Mouse (Mus musculus): Measurements from ENCODE around the gene Depdc5. TPM values are rescaled to one million over a fixed set of nuclear protein-coding genes. Genes with fewer than 3 reads are reported as not detected.
A peak's percentile ranks its signal among the peaks of the same experiment; 100 is the strongest.

Gene Depdc5
- polyA plus RNA-seq, 2 experiments, result 18.2 to 26.6 TPM

- no peak; the same call in 1 of the 2 replicates for ATAC-seq (ENCODE audit: low FRiP score, low read depth)
Measured at GRCm38 (mm10) chr5:33011132-33012106, 147.9 kb downstream of the Depdc5 start.

GRCm38 (mm10) chr5:33014096-33014495 lies 150.6 kb downstream of the Depdc5 start:
- H3K27me3 ChIP-seq (ENCODE audit: control insufficient read depth, insufficient read depth, low read length), result no peaks in the 10 kb centered on the region
- H3K27ac ChIP-seq (replicated peaks; ENCODE audit: low read depth, low read length), result no peak overlapping the region
- no peaks in the 10 kb centered on the region for H3K36me3 ChIP-seq (ENCODE audit: control insufficient read depth, insufficient read depth, low read length)
- no peak overlapping the region for H3K4me2 ChIP-seq (replicated peaks; ENCODE audit: low read depth, low read length, severe bottlenecking)
- no peak for TF ChIP-seq POLR2A (IDR thresholded peaks at IDR 0.05; ENCODE audit: borderline replicate concordance, extremely low read depth, insufficient read depth, insufficient read length)
- H3K9me3 ChIP-seq (ENCODE audit: control insufficient read depth, low read length), result no peaks in the 10 kb centered on the region
- 76% methylated on average over 1 of the region's 1 CpGs for WGBS
- no peak for ATAC-seq (ENCODE audit: low FRiP score, low read depth)
- H3K4me3 ChIP-seq (replicated peaks; ENCODE audit: low read length), result no peak overlapping the region
- no peak for DNase-seq (ENCODE audit: low spot score)
- H3K4me1 ChIP-seq (ENCODE audit: control insufficient read depth, insufficient read depth, low read length), result peaks cover 18% of the 10 kb centered on the region
- H3K9ac ChIP-seq (ENCODE audit: low read depth, low read length, severe bottlenecking), result no peak overlapping the region

More at GRCm38 (mm10) chr5:33011132-33012106, 147.9 kb downstream of the Depdc5 start:
- Histone ChIP-seq H3K4me2 (replicated peaks; ENCODE audit: low read depth, low read length, severe bottlenecking) (no peak overlapping the region), H3K27me3 (ENCODE audit: control insufficient read depth, insufficient read depth, low read length) (no peaks in the 10 kb centered on the region), H3K9me3 (ENCODE audit: control insufficient read depth, low read length) (no peaks in the 10 kb centered on the region), H3K4me1 (ENCODE audit: control insufficient read depth, insufficient read depth, low read length) (peaks cover 13% of the 10 kb centered on the region), H3K27ac (replicated peaks; ENCODE audit: low read depth, low read length) (no peak overlapping the region), H3K4me3 (replicated peaks; ENCODE audit: low read length) (no peak overlapping the region), H3K9ac (ENCODE audit: low read depth, low read length, severe bottlenecking) (no peak overlapping the region), H3K36me3 (ENCODE audit: control insufficient read depth, insufficient read depth, low read length) (no peaks in the 10 kb centered on the region)
- no peak for DNase-seq (ENCODE audit: low spot score)
- 43% methylated on average over 15 of the region's 15 CpGs for WGBS
- TF ChIP-seq POLR2A (IDR thresholded peaks at IDR 0.05; ENCODE audit: borderline replicate concordance, extremely low read depth, insufficient read depth, insufficient read length), result no peak

- no peaks in the 10 kb centered on the region for H3K9me3 ChIP-seq (ENCODE audit: control insufficient read depth, low read length)
- no peak overlapping the region for H3K4me2 ChIP-seq (replicated peaks; ENCODE audit: low read depth, low read length, severe bottlenecking)
- no peak for DNase-seq (ENCODE audit: low spot score)
- no peaks in the 10 kb centered on the region for H3K27me3 ChIP-seq (ENCODE audit: control insufficient read depth, insufficient read depth, low read length)
- H3K9ac ChIP-seq (ENCODE audit: low read depth, low read length, severe bottlenecking), result no peak overlapping the region
- no peak for TF ChIP-seq POLR2A (IDR thresholded peaks at IDR 0.05; ENCODE audit: borderline replicate concordance, extremely low read depth, insufficient read depth, insufficient read length)
- no peaks in the 10 kb centered on the region for H3K36me3 ChIP-seq (ENCODE audit: control insufficient read depth, insufficient read depth, low read length)
- 59% methylated on average over 5 of the region's 5 CpGs for WGBS
- no peak overlapping the region for H3K4me3 ChIP-seq (replicated peaks; ENCODE audit: low read length)
- H3K4me1 ChIP-seq (ENCODE audit: control insufficient read depth, insufficient read depth, low read length), result peaks cover 26% of the 10 kb centered on the region
- H3K27ac ChIP-seq (replicated peaks; ENCODE audit: low read depth, low read length), result no peak overlapping the region
- no peak for ATAC-seq (ENCODE audit: low FRiP score, low read depth)
Measured at GRCm38 (mm10) chr5:33015579-33015978, 152.1 kb downstream of the Depdc5 start.

- WGBS, result 4% methylated on average over 15 of the region's 15 CpGs
- ATAC-seq (ENCODE audit: low FRiP score, low read depth), result peak; percentile 35; the same call in 1 of the 2 replicates
Measured at GRCm38 (mm10) chr5:33018189-33018560, 154.7 kb downstream of the Depdc5 start.

GRCm38 (mm10) chr5:33018561-33019425 lies 155.3 kb downstream of the Depdc5 start, which contains the start of gene Ywhah:
TSS of gene Ywhah (plus strand) at chr5:33018816.
- no peaks in the 10 kb centered on the region for H3K9me3 ChIP-seq (ENCODE audit: control insufficient read depth, low read length)
- peak within 1 kb of the TSS; percentile 99 for H3K27ac ChIP-seq (replicated peaks; ENCODE audit: low read depth, low read length)
- peak within 1 kb of the TSS; percentile 83 for H3K4me3 ChIP-seq (replicated peaks; ENCODE audit: low read length)
- H3K9ac ChIP-seq (ENCODE audit: low read depth, low read length, severe bottlenecking), result peak within 1 kb of the TSS; percentile 93
- peak; percentile 80; the same call in 1 of the 2 replicates for TF ChIP-seq POLR2A (IDR thresholded peaks at IDR 0.05; ENCODE audit: borderline replicate concordance, extremely low read depth, insufficient read depth, insufficient read length)
- H3K36me3 ChIP-seq (ENCODE audit: control insufficient read depth, insufficient read depth, low read length), result peaks cover 12% of the 10 kb centered on the region; the same call in 1 of the 2 replicates
- 1% methylated on average over 52 of the region's 121 CpGs for WGBS
- H3K4me1 ChIP-seq (ENCODE audit: control insufficient read depth, insufficient read depth, low read length), result peaks cover 21% of the 10 kb centered on the region
- no peaks in the 10 kb centered on the region for H3K27me3 ChIP-seq (ENCODE audit: control insufficient read depth, insufficient read depth, low read length)
- ATAC-seq (ENCODE audit: low FRiP score, low read depth), result peak; percentile 96
- DNase-seq (ENCODE audit: low spot score), result peak; percentile 98
- peak within 1 kb of the TSS; percentile 91 for H3K4me2 ChIP-seq (replicated peaks; ENCODE audit: low read depth, low read length, severe bottlenecking)

More at GRCm38 (mm10) chr5:33018189-33018560, 154.7 kb downstream of the Depdc5 start:
- Histone ChIP-seq H3K4me2 (replicated peaks; ENCODE audit: low read depth, low read length, severe bottlenecking) (peak overlapping the region; percentile 91), H3K9ac (ENCODE audit: low read depth, low read length, severe bottlenecking) (peak overlapping the region; percentile 84), H3K4me3 (replicated peaks; ENCODE audit: low read length) (peak overlapping the region; percentile 83), H3K4me1 (ENCODE audit: control insufficient read depth, insufficient read depth, low read length) (peaks cover 21% of the 10 kb centered on the region), H3K27me3 (ENCODE audit: control insufficient read depth, insufficient read depth, low read length) (no peaks in the 10 kb centered on the region), H3K36me3 (ENCODE audit: control insufficient read depth, insufficient read depth, low read length) (peaks cover 12% of the 10 kb centered on the region; the same call in 1 of the 2 replicates), H3K27ac (replicated peaks; ENCODE audit: low read depth, low read length) (peak overlapping the region; percentile 90), H3K9me3 (ENCODE audit: control insufficient read depth, low read length) (no peaks in the 10 kb centered on the region)
- TF ChIP-seq POLR2A (IDR thresholded peaks at IDR 0.05; ENCODE audit: borderline replicate concordance, extremely low read depth, insufficient read depth, insufficient read length), result no peak
- DNase-seq (ENCODE audit: low spot score), result peak; percentile 13

Data from limb, embryonic 14.5 days (tissue).